Mouse (Mus musculus) myocyte (in vitro differentiated cells): ENCODE measurements around the gene Rbms3.

Experiments
- MYOD1 ChIP-seq, 3 experiments: IDR thresholded peaks; one replicate each; pipeline ENCODE4 v1.6.1; 2011; ENCODE audit warnings: control low read depth in 2 of 3, low read depth in 2 of 3, mild to moderate bottlenecking in 2 of 3, moderate library complexity in 1 of 3; ENCODE audit not compliant: insufficient read length in 2 of 3, control insufficient read depth in 1 of 3
- MYOG ChIP-seq, 3 experiments: IDR thresholded peaks; one replicate each; pipeline ENCODE4 v1.6.1; 2011; ENCODE audit warnings: control low read depth in 2 of 3, low read depth in 2 of 3, mild to moderate bottlenecking in 2 of 3; ENCODE audit not compliant: insufficient read length in 2 of 3, control insufficient read depth in 1 of 3, insufficient read depth in 1 of 3

- TF ChIP-seq MYOG (IDR thresholded peaks at IDR 0.05; ENCODE audit: control insufficient read depth in 1 of 3, insufficient read depth in 1 of 3, insufficient read length in 2 of 3, low read depth in 2 of 3) (no peak), MYOD1 (IDR thresholded peaks at IDR 0.05; ENCODE audit: control insufficient read depth in 1 of 3, insufficient read length in 2 of 3, low read depth in 2 of 3) (no peak)
Measured at GRCm38 (mm10) chr9:117484396-117484795, 145.3 kb downstream of the Rbms3 start.
